Mouse (Mus musculus) CH12.LX (cell line): Measurements from ENCODE around the gene Stmnd1. TPM values are rescaled to one million over a fixed set of nuclear protein-coding genes. Genes with fewer than 3 reads are reported as not detected.

Experiments
- DNase-seq: peaks from one replicate; pipeline ENCODE4 v3.0.0-alpha.2; 2013; ENCODE audit errors: extremely low read depth
- H3K27ac ChIP-seq: 2 replicates; pipeline ENCODE4 v1.5.1; 2012; ENCODE audit warnings: low read depth, mild to moderate bottlenecking, control low read depth, moderate library complexity; ENCODE audit not compliant: insufficient read depth
- H3K27me3 ChIP-seq: replicated peaks from 2 replicates; pipeline ENCODE3; 2012; ENCODE audit warnings: inconsistent platforms
- H3K36me3 ChIP-seq, 2 experiments: replicated peaks in 1 of 2; 2 replicates each; pipeline versions ENCODE3 to v1.6.1; 2012; ENCODE audit warnings: inconsistent platforms in 1 of 2, low read length in 1 of 2, mild to moderate bottlenecking in 1 of 2, mixed read lengths in 1 of 2, moderate library complexity in 1 of 2; ENCODE audit not compliant: control insufficient read depth in 1 of 2, insufficient read depth in 1 of 2
- H3K4me1 ChIP-seq, 2 experiments: 2 replicates each; pipeline ENCODE4 v1.6.1; 2012; ENCODE audit warnings: inconsistent platforms in 1 of 2, moderate library complexity in 1 of 2; ENCODE audit not compliant: insufficient read depth in 2 of 2, control insufficient read depth in 1 of 2
- H3K4me2 ChIP-seq: 2 replicates; pipeline ENCODE4 v1.6.1; 2012; ENCODE audit warnings: low read depth, mild to moderate bottlenecking, control low read depth; ENCODE audit not compliant: poor library complexity, insufficient read depth, severe bottlenecking
- H3K4me3 ChIP-seq, 3 experiments: fragments of 150-350 bp in 1 of 3; sonication (generic) in 1 of 3; replicated peaks in 1 of 3; 2 replicates each; pipeline versions ENCODE3 to v1.5.1; 2011 to 2012; ENCODE audit warnings: low read depth in 2 of 3, low read length in 2 of 3, mild to moderate bottlenecking in 2 of 3, moderate library complexity in 2 of 3, control low read depth in 1 of 3, improper control_type of control experiment in 1 of 3, inconsistent platforms in 1 of 3, mixed read lengths in 1 of 3; ENCODE audit not compliant: poor library complexity in 1 of 3
- H3K79me2 ChIP-seq: replicated peaks from 2 replicates; pipeline ENCODE4 v1.6.1; 2012; ENCODE audit warnings: mild to moderate bottlenecking, moderate library complexity; ENCODE audit not compliant: control insufficient read depth, poor library complexity, insufficient read depth, severe bottlenecking; ENCODE audit errors: extremely low read depth
- H3K9ac ChIP-seq: 2 replicates; pipeline ENCODE4 v1.6.1; 2012; ENCODE audit warnings: low read depth, mild to moderate bottlenecking, control low read depth, moderate library complexity; ENCODE audit not compliant: insufficient read depth
- H3K9me3 ChIP-seq: replicated peaks from 2 replicates; pipeline ENCODE3; 2012; ENCODE audit warnings: low read length, inconsistent platforms, mixed read lengths
- ELF1 ChIP-seq: IDR thresholded peaks from 2 replicates; pipeline ENCODE4 v1.6.1; 2014; ENCODE audit warnings: low read depth, mild to moderate bottlenecking, inconsistent platforms, low read length, improper control_type of control experiment
- EP300 ChIP-seq: IDR thresholded peaks from 2 replicates; pipeline ENCODE4 v1.6.1; 2011; ENCODE audit warnings: low read length, improper control_type of control experiment
- ETS1 ChIP-seq: conservative IDR thresholded peaks from 2 replicates; pipeline ENCODE4 v1.6.1; 2012; ENCODE audit warnings: low read depth, mild to moderate bottlenecking, inconsistent platforms, low read length, improper control_type of control experiment, moderate library complexity
- HCFC1 ChIP-seq: IDR thresholded peaks from 2 replicates; pipeline ENCODE4 v1.6.1; 2012; ENCODE audit warnings: low read depth, mild to moderate bottlenecking, inconsistent platforms, low read length, improper control_type of control experiment
- JUN ChIP-seq: IDR thresholded peaks from 2 replicates; pipeline ENCODE4 v1.6.1; 2011; ENCODE audit warnings: low read depth, mild to moderate bottlenecking, low read length, improper control_type of control experiment, moderate library complexity; ENCODE audit not compliant: insufficient read depth
- KAT2A ChIP-seq: IDR thresholded peaks from 2 replicates; pipeline ENCODE4 v1.6.1; 2012; ENCODE audit warnings: low read length, improper control_type of control experiment, inconsistent platforms; ENCODE audit not compliant: insufficient replicate concordance
- MAFK ChIP-seq: IDR thresholded peaks from 2 replicates; pipeline ENCODE4 v1.6.1; 2011; ENCODE audit warnings: low read length, improper control_type of control experiment; ENCODE audit not compliant: insufficient replicate concordance
- MAZ ChIP-seq: IDR thresholded peaks from 2 replicates; pipeline ENCODE4 v1.6.1; 2012; ENCODE audit warnings: low read depth, mild to moderate bottlenecking, inconsistent platforms, low read length, improper control_type of control experiment, moderate library complexity
- MEF2A ChIP-seq: IDR thresholded peaks from 2 replicates; pipeline ENCODE4 v1.6.1; 2014; ENCODE audit warnings: low read depth, mild to moderate bottlenecking, inconsistent platforms, low read length, improper control_type of control experiment, borderline replicate concordance
- MXI1 ChIP-seq: IDR thresholded peaks from 2 replicates; pipeline ENCODE4 v1.6.1; 2011; ENCODE audit warnings: mild to moderate bottlenecking, low read depth, low read length, improper control_type of control experiment
- NELFE ChIP-seq: IDR thresholded peaks from 2 replicates; pipeline ENCODE4 v1.6.1; 2011; ENCODE audit warnings: low read depth, low read length, improper control_type of control experiment
- PAX5 ChIP-seq: IDR thresholded peaks from 2 replicates; pipeline ENCODE4 v1.6.1; 2012; ENCODE audit warnings: low read length, inconsistent platforms, mixed read lengths
- TBP ChIP-seq: conservative IDR thresholded peaks from 2 replicates; pipeline ENCODE4 v1.6.1; 2011; ENCODE audit warnings: low read depth, low read length, improper control_type of control experiment
- TCF12 ChIP-seq: IDR thresholded peaks from 2 replicates; pipeline ENCODE4 v1.6.1; 2014; ENCODE audit warnings: low read depth, mild to moderate bottlenecking, inconsistent platforms, low read length, improper control_type of control experiment
- UBTF ChIP-seq: IDR thresholded peaks from 2 replicates; pipeline ENCODE4 v1.6.1; 2012; ENCODE audit warnings: low read depth, mild to moderate bottlenecking, inconsistent platforms, low read length, improper control_type of control experiment, moderate library complexity
- USF1 ChIP-seq: IDR thresholded peaks from 2 replicates; pipeline ENCODE4 v1.6.1; 2014; ENCODE audit warnings: low read depth, mild to moderate bottlenecking, inconsistent platforms, low read length, improper control_type of control experiment
- USF2 ChIP-seq: conservative IDR thresholded peaks from 2 replicates; pipeline ENCODE4 v1.6.1; 2011; ENCODE audit warnings: low read depth, low read length, improper control_type of control experiment
- ZKSCAN1 ChIP-seq: IDR thresholded peaks from 2 replicates; pipeline ENCODE4 v1.6.1; 2012; ENCODE audit warnings: low read depth, inconsistent platforms, low read length, improper control_type of control experiment, borderline replicate concordance
- ZNF384 ChIP-seq: IDR thresholded peaks from 2 replicates; pipeline ENCODE4 v1.6.1; 2012; ENCODE audit warnings: low read depth, low read length, improper control_type of control experiment, inconsistent platforms
- dilution Hi-C: fragments of 300-500 bp; cut with MboI; formaldehyde crosslinking; loops from 2 replicates; pipeline ENCODE4 v1.14.3; 2020; ENCODE audit warnings: low sequenced_read_pairs; ENCODE audit not compliant: extremely low pct_unique_long_range_greater_than_20kb, extremely low pct_ligation_motif_present
- in situ Hi-C: fragments of 300-500 bp; cut with MboI; formaldehyde crosslinking; loops from 3 replicates; pipeline ENCODE4 v1.14.3; 2019; ENCODE audit warnings: low sequenced_read_pairs, low pct_ligation_motif_present, low pct_unique_long_range_greater_than_20kb, mixed read lengths
- polyA plus RNA-seq: library from polyadenylated mRNA; unstranded; fragments of >175 nt; gene quantifications from 2 replicates; pipeline ENCODE4 v1.2.1, GENCODE M21; 2012; ENCODE audit warnings: low read depth; ENCODE audit not compliant: insufficient read length
- total RNA-seq, 2 experiments: library from RNA; depleted of rRNA; stranded (reverse); fragments of 300-350 nt in 1 of 2; fragments of >200 nt in 1 of 2; gene quantifications; 2 replicates each; pipeline ENCODE4 v1.2.3; 2012 to 2014

The Stmnd1 gene
- total and polyA plus RNA-seq, 3 experiments, result not detected

- DNase-seq, result no peak
- no peak overlapping the region for H3K9ac ChIP-seq
- TF ChIP-seq ZNF384 (no peak), JUN (no peak), TBP (no peak), TCF12 (no peak), KAT2A (no peak)
- TF ChIP-seq, all 38 proteins: peak for 0
- no peak overlapping the region for H3K4me2 ChIP-seq
- H3K36me3 ChIP-seq, result no peaks in the 10 kb centered on the region
- no peaks in the 10 kb centered on the region for H3K27me3 ChIP-seq
- dilution Hi-C loops, result no loop called here
- H3K4me1 ChIP-seq, result no peaks in the 10 kb centered on the region
- no peak overlapping the region for H3K27ac ChIP-seq
- in situ Hi-C loops, result no loop called here
- H3K79me2 ChIP-seq, result no peaks in the 10 kb centered on the region
- no peaks in the 10 kb centered on the region for H3K9me3 ChIP-seq
- no peak overlapping the region for H3K4me3 ChIP-seq
These were observed 17.0 kb downstream of the Stmnd1 start for GRCm38 (mm10) chr13:46290537-46290936.

GRCm38 (mm10) chr13:46294365-46294764, 20.8 kb downstream of the Stmnd1 start:
- Histone ChIP-seq H3K27me3 (no peaks in the 10 kb centered on the region), H3K36me3 (no peaks in the 10 kb centered on the region), H3K79me2 (no peaks in the 10 kb centered on the region), H3K4me1 (no peaks in the 10 kb centered on the region), H3K9ac (no peak overlapping the region), H3K27ac (no peak overlapping the region), H3K9me3 (no peaks in the 10 kb centered on the region), H3K4me2 (no peak overlapping the region), H3K4me3 (no peak overlapping the region)
- no peak for DNase-seq
- dilution Hi-C loops, result no loop called here
- in situ Hi-C loops, result no loop called here
- TF ChIP-seq ZNF384, result no peak
- no peak for TF ChIP-seq MEF2A
- no peak for TF ChIP-seq ZKSCAN1
- TF ChIP-seq PAX5, result no peak
- no peak for TF ChIP-seq MAFK
- no peak for TF ChIP-seq MAZ
- no peak for TF ChIP-seq ELF1
- TF ChIP-seq USF2, result no peak
- TF ChIP-seq NELFE, result no peak
- no peak for TF ChIP-seq UBTF
- no peak for TF ChIP-seq HCFC1
- no peak for TF ChIP-seq EP300
- no peak for TF ChIP-seq ETS1
- no peak for TF ChIP-seq MXI1
- TF ChIP-seq USF1, result no peak
- no peak for TF ChIP-seq TCF12
